Mouse (Mus musculus): ENCODE measurements around the gene Ano4. TPM values are rescaled to one million over a fixed set of nuclear protein-coding genes. Genes with fewer than 3 reads are reported as not detected.

Gene Ano4
- not detected for polyA plus RNA-seq (2017; shearing (Covaris generic))

GRCm38 (mm10) chr10:89344491-89345195, at the start of gene Ano4:
Gene Ano4 (minus strand): TSS chr10:89344762.
- ATAC-seq: no peak

DNA sequence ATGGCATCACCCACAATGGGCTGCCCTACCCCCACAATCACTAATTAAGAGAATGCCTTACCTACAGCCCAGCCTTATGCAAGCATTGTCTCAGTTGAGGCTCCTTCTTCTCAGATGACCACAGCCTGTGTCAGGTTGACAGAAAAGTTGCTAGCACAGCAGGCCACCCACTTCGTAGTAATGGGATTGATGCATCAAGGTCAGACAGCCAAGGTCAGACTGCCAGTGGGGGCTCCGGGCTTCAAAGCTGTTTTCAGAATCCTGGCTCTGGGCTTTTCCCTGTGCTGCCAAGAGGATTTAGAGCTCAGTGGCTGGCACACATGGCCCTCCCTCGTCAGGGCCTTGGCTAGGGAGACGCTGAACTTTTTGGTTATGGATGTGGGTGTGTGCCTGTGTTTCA, 48.1 kb upstream of the Ano4 start:
- ATAC-seq: no peak

DNA sequence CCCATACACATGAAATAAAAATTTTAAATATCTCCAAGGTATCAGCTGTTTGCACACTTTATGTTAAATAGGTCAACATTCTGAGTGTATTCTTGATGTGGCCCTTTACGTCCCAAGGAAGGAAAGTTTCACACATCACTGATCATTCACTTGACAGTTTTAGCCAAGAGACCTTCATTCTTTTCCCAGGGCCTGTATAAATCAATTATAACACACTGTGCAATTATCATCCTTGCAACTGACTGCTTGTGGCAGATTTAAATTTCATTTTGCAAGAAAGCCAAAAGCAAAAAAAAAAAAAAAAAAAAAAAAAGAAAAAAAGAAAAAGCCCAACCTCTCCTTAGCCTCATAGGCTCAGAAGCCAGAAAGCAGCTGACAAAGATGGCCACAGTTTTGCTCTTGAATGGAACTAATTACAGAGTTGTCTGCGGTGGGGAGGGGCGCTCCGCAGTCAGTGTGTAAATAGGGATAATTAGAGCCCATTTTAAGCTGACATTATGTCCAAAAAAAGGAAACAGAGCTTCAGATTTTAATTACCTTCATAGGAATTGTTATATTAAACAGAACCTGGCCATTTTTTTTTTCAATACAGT, 47.1 kb upstream of the Ano4 start:
- no peak for ATAC-seq

GRCm38 (mm10) chr10:89386461-89386860, 41.9 kb upstream of the Ano4 start:
- peak; percentile 77 for ATAC-seq

GRCm38 (mm10) chr10:89383462-89383861, 38.9 kb upstream of the Ano4 start:
- peak; percentile 66 for ATAC-seq

GRCm38 (mm10) chr10:89377750-89378149, 33.2 kb upstream of the Ano4 start:
- no peak for ATAC-seq

DNA sequence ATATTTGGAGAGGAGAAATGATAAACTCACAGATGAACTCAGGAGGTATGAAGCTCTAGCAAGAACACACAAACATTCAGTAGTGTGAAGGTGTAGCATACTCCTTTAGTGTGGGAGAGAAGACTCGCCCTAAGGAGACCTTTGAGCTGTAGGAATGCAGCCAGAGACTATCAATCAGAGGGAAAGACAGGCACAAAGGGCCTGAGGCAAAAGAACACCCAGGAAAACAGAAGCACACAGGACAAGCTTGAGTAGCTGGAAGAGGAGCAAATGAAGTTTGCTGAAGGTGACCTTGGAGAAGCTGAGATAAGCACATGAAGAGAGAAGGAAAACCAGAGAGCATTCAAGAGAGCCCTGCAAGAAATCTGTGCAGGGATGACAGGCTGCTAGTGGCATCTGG, 25.5 kb upstream of the Ano4 start:
- ATAC-seq: no peak

GRCm38 (mm10) chr10:89358933-89359332, 14.4 kb upstream of the Ano4 start:
- ATAC-seq: no peak

DNA sequence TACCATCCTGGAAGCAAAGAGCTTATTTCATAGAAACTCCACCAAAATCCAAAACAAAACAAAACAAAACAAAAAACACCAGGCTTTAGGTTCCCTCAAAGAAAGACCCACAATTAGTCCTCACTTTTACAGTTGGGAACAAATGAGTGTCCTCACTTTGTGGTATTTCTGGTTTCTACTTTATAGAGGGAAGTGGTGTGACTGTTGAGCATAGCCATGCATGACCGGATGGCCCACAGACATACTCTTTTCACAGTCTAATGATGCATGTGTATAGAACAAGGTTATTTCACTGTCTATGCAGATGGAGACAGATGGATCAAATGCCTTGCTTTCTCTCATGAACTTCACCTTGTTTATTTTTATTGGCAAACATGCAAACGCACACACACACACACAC, 10.1 kb upstream of the Ano4 start:
- ATAC-seq: no peak

- ATAC-seq: no peak
Observed at GRCm38 (mm10) chr10:89351416-89351815, 6.9 kb upstream of the Ano4 start.

DNA sequence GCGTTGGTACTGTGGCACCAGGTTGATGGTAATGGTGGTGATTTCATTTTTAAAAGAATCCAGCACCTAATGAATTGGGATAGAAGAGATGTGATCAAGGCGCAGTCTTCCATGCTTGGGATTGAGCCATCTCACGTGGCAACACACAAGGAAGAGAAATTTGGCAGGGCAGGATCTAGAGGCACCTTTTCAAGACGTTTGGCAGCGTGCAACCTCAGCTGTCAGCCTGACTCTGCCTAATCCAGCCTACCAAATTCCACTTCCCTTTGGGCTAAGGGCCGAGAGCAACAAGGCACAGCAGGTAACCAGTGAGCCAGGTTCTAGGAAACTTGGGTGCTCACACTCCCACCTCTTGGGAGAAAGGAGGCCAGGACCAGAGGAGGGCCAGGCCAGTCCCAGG, 1.0 kb upstream of the Ano4 start:
- ATAC-seq: no peak

DNA sequence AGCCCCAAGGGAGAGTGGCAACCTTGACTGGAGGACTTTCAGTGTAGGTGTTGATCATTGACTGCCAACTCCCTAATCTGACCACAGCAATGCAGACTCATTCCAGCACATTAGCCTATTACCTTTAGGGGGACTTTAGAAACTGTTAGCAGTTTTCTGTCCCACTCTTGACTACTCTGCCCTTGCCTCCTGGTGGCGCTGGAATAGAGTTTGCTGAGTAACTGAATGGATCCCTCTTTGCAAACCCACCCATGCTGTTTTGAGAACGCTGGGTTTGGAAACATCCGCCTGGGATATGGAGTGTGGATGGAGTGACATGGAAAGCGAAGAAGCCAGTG, 603 bp upstream of the Ano4 start:
- ATAC-seq: no peak

GRCm38 (mm10) chr10:89344132-89344490, 451 bp downstream of the Ano4 start:
- no peak for ATAC-seq

DNA sequence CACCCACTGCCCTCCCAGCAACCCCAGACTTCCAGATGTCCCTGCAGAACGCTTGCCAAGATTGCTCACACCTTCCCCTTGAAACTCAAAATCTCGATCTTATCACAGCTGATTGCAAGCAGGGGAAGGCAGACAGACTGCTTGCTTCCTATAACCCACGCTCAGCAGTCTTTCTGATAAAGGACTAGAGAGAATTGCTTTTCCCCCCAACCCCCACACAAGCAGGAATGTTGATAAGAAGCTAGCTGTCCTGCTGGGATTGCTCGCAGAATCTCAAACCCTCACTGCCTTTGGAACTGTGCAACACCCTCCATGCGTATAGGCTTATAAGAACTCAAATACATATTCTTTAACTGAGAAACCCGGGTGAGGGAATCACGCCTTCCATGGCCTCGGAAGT, 846 bp downstream of the Ano4 start:
- ATAC-seq: no peak

GRCm38 (mm10) chr10:89330261-89330660, 14.3 kb downstream of the Ano4 start:
- ATAC-seq: no peak

DNA sequence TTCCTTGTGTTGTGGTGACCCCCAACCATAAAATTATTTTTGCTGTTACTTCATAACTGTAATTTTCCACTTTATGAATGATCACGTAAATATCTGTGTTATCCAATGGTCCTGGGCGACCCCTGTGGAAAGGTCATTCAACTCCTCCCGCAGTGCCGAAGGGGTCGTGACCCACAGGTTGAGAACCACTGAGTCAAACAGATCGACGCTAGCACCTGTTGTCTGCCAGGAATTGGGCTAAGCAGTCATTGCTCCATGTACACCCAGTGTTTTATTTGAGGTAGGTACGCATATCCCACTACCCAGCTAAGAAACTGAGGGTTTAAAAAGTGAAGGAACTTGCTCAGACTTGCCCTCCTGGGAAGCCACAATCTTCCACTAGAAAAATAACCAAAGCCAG, 14.8 kb downstream of the Ano4 start:
- ATAC-seq: no peak

DNA sequence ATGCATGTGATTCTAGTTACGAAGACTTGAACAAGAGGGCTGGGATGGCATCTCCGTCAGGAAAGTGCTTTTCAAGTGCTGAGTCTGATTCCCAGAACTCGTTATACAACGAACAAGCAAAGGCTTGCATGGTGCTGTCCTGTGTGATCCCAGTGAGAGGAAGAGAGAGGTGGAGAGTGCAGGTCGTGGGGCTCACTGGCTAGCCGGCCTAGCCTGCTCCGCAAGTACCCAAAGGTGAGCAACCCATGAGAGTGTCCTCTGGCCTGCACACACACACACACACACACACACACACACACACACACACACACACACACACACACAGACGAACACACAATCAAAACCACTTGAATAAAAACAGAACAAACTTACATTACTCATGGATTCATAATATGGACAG, 15.7 kb downstream of the Ano4 start:
- no peak for ATAC-seq

DNA sequence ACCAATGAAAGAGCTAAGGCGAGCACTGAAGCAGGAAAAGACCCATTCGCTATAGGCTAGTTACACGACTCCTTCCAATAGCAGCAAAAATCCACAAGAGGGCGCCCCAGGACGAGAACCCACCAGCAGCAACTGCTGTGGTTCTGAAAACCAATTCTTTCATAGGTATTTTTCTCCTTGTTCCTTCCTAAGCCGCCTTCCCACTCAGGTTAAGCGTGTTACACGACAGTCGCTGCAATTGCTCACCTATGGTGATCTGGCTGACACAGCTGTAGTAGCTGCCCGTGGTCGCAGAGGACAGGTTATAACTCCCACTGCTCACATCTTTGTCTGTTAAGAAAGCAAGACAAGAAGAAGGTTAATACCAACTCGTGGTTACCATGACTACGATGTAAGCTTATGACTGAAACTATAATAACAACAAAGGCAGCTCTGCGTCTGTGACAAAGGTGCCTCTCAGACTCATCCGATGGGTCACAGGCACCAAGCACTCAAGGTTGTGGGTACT, 17.5 kb downstream of the Ano4 start:
- ATAC-seq: no peak

DNA sequence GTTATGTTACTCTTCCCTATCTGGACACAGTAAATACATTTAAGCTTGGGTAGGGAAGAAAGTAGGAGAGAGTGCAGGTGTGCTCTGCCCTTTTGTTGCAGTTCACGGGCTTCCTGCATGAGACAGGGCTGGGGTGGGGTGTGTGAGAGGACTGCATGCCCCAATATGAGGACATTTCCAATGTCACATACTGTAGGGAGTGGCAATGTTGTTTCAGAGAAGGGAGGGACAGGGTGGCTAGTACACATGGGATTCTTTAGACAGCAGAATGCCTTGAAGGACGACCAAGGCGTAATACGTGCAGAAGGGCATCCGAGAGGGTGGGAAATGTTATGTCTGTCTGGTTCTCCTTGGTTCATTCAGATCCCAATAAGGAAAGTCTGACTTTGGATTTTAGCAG, 18.2 kb downstream of the Ano4 start:
- ATAC-seq: no peak

DNA sequence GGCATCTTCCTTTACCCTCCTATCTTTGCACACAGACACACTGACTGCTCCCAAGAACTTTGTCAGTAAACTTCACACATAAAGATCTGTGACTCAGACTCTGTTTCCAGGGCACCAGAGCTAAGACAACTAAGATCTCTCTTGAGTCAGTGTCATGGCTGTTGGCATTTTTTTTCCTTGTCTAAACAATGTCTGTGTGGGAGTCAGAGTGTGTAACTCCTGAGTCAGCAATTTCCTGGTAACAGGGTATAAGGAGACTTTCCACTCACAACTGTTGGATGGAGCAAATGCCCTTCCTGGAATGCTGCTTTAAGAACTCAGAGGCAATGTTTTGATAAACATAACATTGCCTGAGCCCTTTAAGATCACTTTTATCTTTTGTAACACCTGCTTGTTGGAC, 37.0 kb downstream of the Ano4 start:
- no peak for ATAC-seq

DNA sequence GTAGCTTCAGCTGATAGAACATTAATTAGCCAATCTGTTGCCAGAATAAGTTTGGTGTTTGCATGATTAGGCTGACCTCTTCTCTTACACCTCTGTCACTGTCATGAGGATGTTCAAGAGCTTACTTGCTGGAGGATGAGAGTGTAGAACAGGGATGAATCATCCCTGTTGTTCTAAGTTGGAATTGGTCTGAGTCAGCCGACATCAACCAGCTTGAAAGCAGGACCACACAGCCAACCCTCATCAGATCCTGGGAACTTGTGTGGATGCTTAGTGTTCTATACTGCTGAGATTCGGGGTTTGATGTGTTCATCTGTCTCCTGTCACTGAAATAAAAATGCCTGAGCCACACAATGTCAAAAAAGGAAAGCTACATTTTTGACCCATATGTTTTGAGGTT, 44.2 kb downstream of the Ano4 start:
- no peak for ATAC-seq

- no peak for ATAC-seq
Observed at GRCm38 (mm10) chr10:89292784-89293183, 51.8 kb downstream of the Ano4 start.

DNA sequence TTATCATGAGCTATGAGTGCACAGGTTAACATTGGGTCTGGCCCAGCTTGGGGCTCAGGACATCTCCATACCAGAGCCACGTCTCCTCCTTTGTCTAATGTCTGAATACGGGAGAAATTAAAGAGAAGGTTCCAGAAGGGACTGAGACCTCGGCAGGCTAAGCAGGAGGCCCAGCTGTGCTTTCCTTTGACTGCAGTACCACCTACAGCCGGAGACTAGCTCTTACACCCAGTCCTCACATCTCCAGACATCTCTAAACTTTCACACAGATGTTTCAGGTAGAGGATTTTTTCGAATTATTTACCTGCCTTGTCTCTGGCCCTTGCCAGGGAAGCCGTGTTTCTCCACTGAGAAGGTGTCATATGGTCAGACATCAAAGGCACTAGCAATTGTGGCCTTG, 53.9 kb downstream of the Ano4 start:
- ATAC-seq: no peak

- ATAC-seq: no peak
Observed at GRCm38 (mm10) chr10:89289290-89289689, 55.3 kb downstream of the Ano4 start.

DNA sequence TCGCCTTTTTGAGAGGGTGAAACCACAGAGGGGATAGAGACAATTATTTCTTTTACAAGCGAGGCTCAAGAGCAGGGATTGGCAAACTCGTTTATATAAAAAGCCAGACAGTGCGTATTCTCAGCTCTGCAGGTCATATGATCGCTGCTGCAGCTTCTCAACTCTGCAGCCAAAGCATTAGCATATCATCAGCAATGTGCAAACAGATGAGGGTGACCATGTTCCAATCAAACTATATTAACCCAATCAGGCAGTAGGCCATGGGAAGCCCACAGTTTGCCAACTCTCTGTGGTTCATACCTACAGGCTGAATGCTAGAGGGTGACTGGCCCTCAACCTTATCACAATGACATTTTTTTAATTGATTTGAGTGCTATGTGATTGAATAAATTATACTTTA, 64.2 kb downstream of the Ano4 start:
- no peak for ATAC-seq
